Mouse (Mus musculus): ENCODE data around the gene Rhd.

Rhd gene

GRCm38 (mm10) chr4:134930684-134931481, 66.5 kb downstream of the Rhd start, which contains the start of gene Syf2:
TSS of gene Syf2 (plus strand) at chr4:134930898.
- DNase-seq (ENCODE audit: low read depth, low spot score) = peak; percentile 94

DNA sequence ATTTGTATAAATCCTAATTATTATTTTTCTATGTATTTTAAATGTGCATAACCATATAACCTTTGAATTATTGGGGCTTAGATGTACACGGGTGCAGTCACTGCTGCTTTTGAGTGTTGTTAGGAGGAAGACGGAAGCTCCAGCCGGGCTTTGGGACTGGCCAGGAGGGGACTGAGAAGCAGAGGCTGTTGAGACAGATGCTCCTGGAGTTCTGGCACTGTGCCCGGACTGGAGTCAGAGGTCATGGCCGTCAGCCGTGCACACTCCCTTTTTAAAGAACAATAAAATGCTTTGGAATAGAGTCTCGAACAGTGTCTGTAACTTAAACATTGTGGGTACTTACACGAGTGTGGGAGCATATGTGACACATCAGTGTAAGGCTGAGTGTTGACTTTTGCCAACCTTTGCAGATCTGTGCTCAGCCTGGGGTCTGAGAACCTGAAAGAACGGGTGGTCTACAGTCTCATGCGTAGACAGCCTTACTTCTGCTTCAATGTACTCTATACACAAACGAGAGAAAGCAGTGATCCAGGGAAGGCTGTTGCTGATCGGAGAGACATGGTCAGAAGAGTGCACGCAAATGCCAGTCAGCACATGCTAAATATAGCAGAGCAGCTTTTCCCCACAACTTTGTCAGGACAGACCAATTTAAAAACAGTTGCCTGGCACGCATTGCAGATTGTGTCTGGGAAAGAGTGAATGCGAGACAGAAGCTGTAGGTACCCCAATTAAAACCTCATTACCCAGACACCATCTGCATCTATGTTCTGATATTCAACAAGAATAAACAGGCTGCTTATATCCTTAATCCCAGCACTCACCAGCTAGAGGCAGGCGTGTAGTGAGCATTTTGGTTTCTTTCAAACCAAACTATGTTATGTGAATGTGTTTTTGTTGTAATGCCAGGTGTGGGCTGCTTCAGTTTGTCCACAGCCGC, 73.2 kb downstream of the Rhd start:
- DNase-seq (ENCODE audit: low read depth, low spot score) = no peak

- DNase-seq (ENCODE audit: low read depth, low spot score) = no peak
Measured at GRCm38 (mm10) chr4:134939900-134940299, 75.6 kb downstream of the Rhd start.

DNA sequence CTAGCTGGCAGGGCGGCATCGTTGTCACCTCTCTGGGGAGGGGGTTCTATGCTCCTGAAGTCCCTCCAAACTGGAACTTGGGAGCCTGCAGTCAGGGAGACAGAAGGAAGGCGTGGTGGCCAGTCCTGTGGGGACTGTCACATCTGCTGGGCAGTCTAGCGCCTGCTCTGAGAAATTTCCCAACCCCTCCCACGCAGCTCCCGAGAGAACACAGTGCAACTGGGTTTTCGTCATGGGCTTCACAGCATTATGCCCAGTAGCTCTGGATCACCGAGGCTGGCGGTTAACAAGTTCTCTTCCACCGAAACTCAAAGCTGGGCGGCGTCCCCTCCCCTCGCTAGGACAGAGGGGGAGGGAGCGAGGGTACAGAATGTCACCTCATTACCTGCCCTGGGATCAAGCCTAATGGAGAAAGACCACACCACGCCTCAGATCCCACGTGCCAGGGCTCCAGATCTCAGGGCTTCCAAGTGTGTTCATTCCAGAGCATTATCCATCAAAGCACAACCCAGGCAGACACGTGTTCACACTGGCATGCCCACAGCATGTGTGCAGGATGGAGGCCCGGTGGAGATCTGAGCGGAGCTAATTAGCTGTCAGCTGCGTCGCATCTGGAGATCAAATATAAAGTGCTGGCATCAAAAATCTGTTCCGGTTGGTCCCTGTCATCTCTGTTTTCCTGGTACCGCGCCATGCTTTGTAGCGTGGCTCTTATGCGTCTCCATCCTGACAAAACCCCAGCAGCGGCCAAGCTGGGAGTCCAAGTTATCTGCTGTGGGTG, 79.6 kb downstream of the Rhd start:
- DNase-seq (ENCODE audit: low read depth, low spot score) = no peak

Measured in brain, embryonic 18.5 days (tissue).